Mouse (Mus musculus) kidney, adult 2 months (tissue): ENCODE data around the gene Ranbp17. TPM values are rescaled to one million over a fixed set of nuclear protein-coding genes. Genes with fewer than 3 reads are reported as not detected.

Experiments used
- DNase-seq: peaks from one replicate; pipeline ENCODE4 v3.0.0; 2021
- H3K27ac ChIP-seq: fragments of 200-500 bp; 2 replicates; pipeline ENCODE4 v1.5.1; 2012; ENCODE audit warnings: low read depth, low read length, control low read depth, inconsistent platforms; ENCODE audit not compliant: insufficient read depth
- H3K27me3 ChIP-seq: fragments of 200-500 bp; replicated peaks from 2 replicates; pipeline ENCODE4 v1.6.1; 2012; ENCODE audit warnings: mild to moderate bottlenecking, moderate library complexity, low read length, inconsistent platforms; ENCODE audit not compliant: control insufficient read depth, insufficient read depth
- H3K36me3 ChIP-seq: fragments of 200-500 bp; 2 replicates; pipeline ENCODE4 v1.6.1; 2012; ENCODE audit warnings: mild to moderate bottlenecking, moderate library complexity, low read length, inconsistent platforms; ENCODE audit not compliant: control insufficient read depth, insufficient read depth
- H3K4me1 ChIP-seq: fragments of 200-500 bp; 2 replicates; pipeline ENCODE4 v1.6.1; 2011; ENCODE audit warnings: low read length; ENCODE audit not compliant: control insufficient read depth, insufficient read depth
- H3K4me3 ChIP-seq: fragments of 200-500 bp; 2 replicates; pipeline ENCODE4 v1.5.1; 2011; ENCODE audit warnings: mild to moderate bottlenecking, low read depth, low read length, control low read depth; ENCODE audit not compliant: insufficient read depth
- CTCF ChIP-seq: fragments of 200-500 bp; conservative IDR thresholded peaks from 2 replicates; pipeline ENCODE4 v1.5.1; 2011; ENCODE audit warnings: low read depth, mild to moderate bottlenecking, control low read depth, low read length, moderate library complexity, mixed read lengths; ENCODE audit not compliant: insufficient read depth, insufficient read length
- POLR2A ChIP-seq: fragments of 200-500 bp; IDR thresholded peaks from one replicate; pipeline ENCODE4 v1.6.1; 2011; ENCODE audit warnings: low read depth, low read length, control low read depth
- WGBS: fragments of 180-500 bp; shearing (Covaris S2); methylation state at CpG from one replicate; pipeline ENCODE4 v1.1.7; 2018; 5-methylcytosine and 5-hydroxymethylcytosine counted together
- polyA plus RNA-seq: library from polyadenylated mRNA; depleted of rRNA; stranded (reverse); fragments of >200 nt; gene quantifications from 2 replicates; pipeline ENCODE4 v1.2.3, GENCODE M21; 2012

The Ranbp17 gene
- polyA plus RNA-seq, 1 experiment, result 0.45 TPM

DNA sequence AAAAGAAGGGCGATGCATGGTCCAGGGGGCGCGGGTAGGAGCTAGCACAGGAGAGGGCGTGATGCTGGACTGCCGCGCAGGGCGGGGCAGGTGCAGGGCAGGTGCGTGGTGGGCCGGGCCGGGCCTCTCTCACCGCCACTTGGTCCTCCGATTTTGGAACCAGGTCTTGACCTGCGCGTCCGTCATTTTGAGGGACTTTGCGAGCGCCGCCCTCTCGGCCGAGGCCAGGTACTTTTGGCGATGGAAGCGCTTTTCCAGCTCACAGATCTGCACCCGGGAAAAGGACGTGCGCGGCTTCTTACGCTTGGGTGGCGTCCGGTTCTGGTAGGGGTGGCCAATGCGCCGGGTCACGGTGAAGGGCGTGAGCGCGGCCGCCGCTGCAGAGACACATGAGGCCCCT lies 311.2 kb downstream of the Ranbp17 start:
- Histone ChIP-seq H3K4me1 (no peaks in the 10 kb centered on the region), H3K4me3 (no peak overlapping the region), H3K36me3 (no peaks in the 10 kb centered on the region), H3K27me3 (peaks cover 30% of the 10 kb centered on the region), H3K27ac (no peak overlapping the region)
- TF ChIP-seq CTCF (no peak), POLR2A (no peak)
- 3% methylated on average over 37 of the region's 37 CpGs for whole genome bisulfite sequencing
- DNase-seq, result no peak

DNA sequence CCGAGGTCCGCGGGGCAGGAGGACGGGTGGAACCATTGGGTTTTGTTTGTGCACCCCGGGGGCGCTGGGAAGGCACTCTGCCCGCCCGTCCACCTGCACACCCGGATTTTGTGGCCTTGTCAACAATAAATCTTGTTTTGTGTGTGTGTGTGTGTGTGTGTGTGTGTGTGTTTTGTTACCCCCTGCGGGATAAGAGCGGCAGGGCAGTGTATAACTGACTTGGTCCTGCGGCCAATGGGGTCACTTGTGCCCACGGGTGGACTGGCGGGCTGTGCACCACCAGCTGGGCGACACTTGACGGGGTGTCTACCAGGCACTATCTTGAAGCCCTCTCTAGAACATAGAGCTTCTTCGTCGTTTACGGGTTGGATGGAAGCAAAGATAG lies 311.9 kb downstream of the Ranbp17 start:
- no peak overlapping the region for H3K27ac ChIP-seq
- peaks cover 30% of the 10 kb centered on the region for H3K27me3 ChIP-seq
- DNase-seq, result no peak
- H3K4me3 ChIP-seq, result no peak overlapping the region
- no peaks in the 10 kb centered on the region for H3K4me1 ChIP-seq
- WGBS, result 3% methylated on average over 19 of the region's 19 CpGs
- no peaks in the 10 kb centered on the region for H3K36me3 ChIP-seq
- no peak for TF ChIP-seq POLR2A
- no peak for TF ChIP-seq CTCF

GRCm38 (mm10) chr11:33200764-33201625 lies 312.6 kb downstream of the Ranbp17 start:
- H3K4me1 ChIP-seq, result no peaks in the 10 kb centered on the region
- H3K27ac ChIP-seq, result no peak overlapping the region
- 1% methylated on average over 76 of the region's 76 CpGs for WGBS
- TF ChIP-seq CTCF (no peak), POLR2A (no peak)
- H3K4me3 ChIP-seq, result no peak overlapping the region
- peak; percentile 19 for DNase-seq
- H3K36me3 ChIP-seq, result no peaks in the 10 kb centered on the region
- peaks cover 30% of the 10 kb centered on the region for H3K27me3 ChIP-seq

GRCm38 (mm10) chr11:33199906-33200763 lies 313.4 kb downstream of the Ranbp17 start:
- H3K27me3 ChIP-seq, result peaks cover 28% of the 10 kb centered on the region
- no peaks in the 10 kb centered on the region for H3K36me3 ChIP-seq
- WGBS, result 3% methylated on average over 45 of the region's 45 CpGs
- no peak overlapping the region for H3K4me3 ChIP-seq
- no peak overlapping the region for H3K27ac ChIP-seq
- no peak for TF ChIP-seq CTCF
- TF ChIP-seq POLR2A, result no peak
- DNase-seq, result peak; percentile 22
- H3K4me1 ChIP-seq, result no peaks in the 10 kb centered on the region

- no peak for DNase-seq
- Histone ChIP-seq H3K27me3 (peaks cover 26% of the 10 kb centered on the region), H3K27ac (no peak overlapping the region), H3K4me1 (no peaks in the 10 kb centered on the region), H3K36me3 (no peaks in the 10 kb centered on the region), H3K4me3 (no peak overlapping the region)
- 8% methylated on average over 15 of the region's 15 CpGs for WGBS
- TF ChIP-seq CTCF, result no peak
- TF ChIP-seq POLR2A, result no peak
Measured at GRCm38 (mm10) chr11:33199117-33199514, 314.4 kb downstream of the Ranbp17 start.

- WGBS, result 25% methylated on average over 22 of the region's 22 CpGs
- H3K4me3 ChIP-seq, result no peak overlapping the region
Measured at GRCm38 (mm10) chr11:33198351-33199116, 315.0 kb downstream of the Ranbp17 start.

DNA sequence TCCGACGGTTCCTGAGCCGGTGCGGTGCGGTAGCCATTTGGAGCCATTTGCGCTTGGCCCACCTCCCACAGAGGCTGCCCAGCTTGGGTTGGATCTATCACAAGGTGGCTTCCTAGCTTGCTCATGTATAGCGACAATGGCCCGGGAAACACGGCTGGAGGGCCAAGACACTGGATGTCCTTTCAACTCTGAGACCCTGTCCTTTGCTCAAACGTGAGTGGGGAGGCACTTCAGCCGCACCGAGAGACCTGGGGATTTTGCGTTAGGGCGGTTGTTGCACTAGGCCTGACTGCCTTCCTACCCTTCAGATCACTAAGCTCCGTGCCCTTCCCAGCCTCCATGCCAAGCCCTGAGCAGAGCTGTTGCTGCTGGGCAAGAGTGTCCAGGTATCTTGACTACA lies 315.9 kb downstream of the Ranbp17 start:
- no peaks in the 10 kb centered on the region for H3K36me3 ChIP-seq
- H3K4me1 ChIP-seq, result no peaks in the 10 kb centered on the region
- DNase-seq, result no peak
- WGBS, result 14% methylated on average over 15 of the region's 15 CpGs
- H3K27ac ChIP-seq, result no peak overlapping the region
- H3K27me3 ChIP-seq, result peaks cover 18% of the 10 kb centered on the region
- TF ChIP-seq CTCF, result no peak
- TF ChIP-seq POLR2A, result no peak
- no peak overlapping the region for H3K4me3 ChIP-seq

More at GRCm38 (mm10) chr11:33198351-33199116, 315.0 kb downstream of the Ranbp17 start:
- peaks cover 24% of the 10 kb centered on the region for H3K27me3 ChIP-seq
- DNase-seq, result no peak
- no peak overlapping the region for H3K27ac ChIP-seq
- no peaks in the 10 kb centered on the region for H3K4me1 ChIP-seq
- TF ChIP-seq POLR2A (no peak), CTCF (no peak)
- no peaks in the 10 kb centered on the region for H3K36me3 ChIP-seq
